Mouse (Mus musculus): ENCODE measurements around the gene Prepl. TPM values are rescaled to one million over a fixed set of nuclear protein-coding genes. Genes with fewer than 3 reads are reported as not detected.
A peak's percentile ranks its signal among the peaks of the same experiment; 100 is the strongest.

The Prepl gene
- total RNA-seq, 2 experiments from 2014 or later: 397 to 410 TPM

GRCm38 (mm10) chr17:85072383-85072782, 17.7 kb downstream of the Prepl start:
- no peak for DNase-seq (ENCODE audit: low spot score in 2 of 2)

- DNase-seq (ENCODE audit: low spot score in 2 of 2): no peak
Observed at GRCm38 (mm10) chr17:85071088-85071775, 18.8 kb downstream of the Prepl start.

- DNase-seq (ENCODE audit: low spot score in 2 of 2): no peak
Observed at GRCm38 (mm10) chr17:85070658-85071057, 19.4 kb downstream of the Prepl start.

GRCm38 (mm10) chr17:85067331-85067730, 22.7 kb downstream of the Prepl start:
- DNase-seq (ENCODE audit: low spot score in 2 of 2): peak in 1 of 2 experiments; percentile 41

- DNase-seq (ENCODE audit: low spot score in 2 of 2): no peak
Observed at GRCm38 (mm10) chr17:85063560-85063959, 26.5 kb downstream of the Prepl start.

- no peak for DNase-seq (ENCODE audit: low spot score in 2 of 2)
Observed at GRCm38 (mm10) chr17:85059136-85059535, 30.9 kb downstream of the Prepl start.

GRCm38 (mm10) chr17:85058276-85058675, 31.8 kb downstream of the Prepl start:
- DNase-seq (ENCODE audit: low spot score in 2 of 2): no peak

GRCm38 (mm10) chr17:85048379-85048778, 41.7 kb downstream of the Prepl start:
- no peak for DNase-seq (ENCODE audit: low spot score in 2 of 2)

GRCm38 (mm10) chr17:85045160-85045559, 44.9 kb downstream of the Prepl start:
- DNase-seq (ENCODE audit: low spot score in 2 of 2): no peak

GRCm38 (mm10) chr17:85044466-85044865, 45.6 kb downstream of the Prepl start:
- no peak for DNase-seq (ENCODE audit: low spot score in 2 of 2)

- no peak for DNase-seq (ENCODE audit: low spot score in 2 of 2)
Observed at GRCm38 (mm10) chr17:85043404-85043816, 46.6 kb downstream of the Prepl start.

- no peak for DNase-seq (ENCODE audit: low spot score in 2 of 2)
Observed at GRCm38 (mm10) chr17:85042419-85042818, 47.6 kb downstream of the Prepl start.

- DNase-seq (ENCODE audit: low spot score in 2 of 2): no peak
Observed at GRCm38 (mm10) chr17:85040913-85041312, 49.1 kb downstream of the Prepl start.

- DNase-seq (ENCODE audit: low spot score in 2 of 2): no peak
Observed at GRCm38 (mm10) chr17:85038761-85039160, 51.3 kb downstream of the Prepl start.

GRCm38 (mm10) chr17:85038311-85038710, 51.7 kb downstream of the Prepl start:
- DNase-seq (ENCODE audit: low spot score in 2 of 2): no peak

GRCm38 (mm10) chr17:85037855-85038254, 52.2 kb downstream of the Prepl start:
- no peak for DNase-seq (ENCODE audit: low spot score in 2 of 2)

- DNase-seq (ENCODE audit: low spot score in 2 of 2): peak; percentile 39 to 56
Observed at GRCm38 (mm10) chr17:85034068-85034467, 56.0 kb downstream of the Prepl start.

- no peak for DNase-seq (ENCODE audit: low spot score in 2 of 2)
Observed at GRCm38 (mm10) chr17:85033087-85033486, 57.0 kb downstream of the Prepl start.

- DNase-seq (ENCODE audit: low spot score in 2 of 2): no peak
Observed at GRCm38 (mm10) chr17:85030651-85031050, 59.4 kb downstream of the Prepl start.

GRCm38 (mm10) chr17:85028797-85029196, 61.2 kb downstream of the Prepl start:
- no peak for DNase-seq (ENCODE audit: low spot score in 2 of 2)

- no peak for DNase-seq (ENCODE audit: low spot score in 2 of 2)
Observed at GRCm38 (mm10) chr17:85028093-85028739, 61.8 kb downstream of the Prepl start, which contains the start of gene Slc3a1. Slc3a1 (plus strand) TSS chr17:85028376.

- no peak for DNase-seq (ENCODE audit: low spot score in 2 of 2)
Observed at GRCm38 (mm10) chr17:85027247-85027646, 62.8 kb downstream of the Prepl start.

- no peak for DNase-seq (ENCODE audit: low spot score in 2 of 2)
Observed at GRCm38 (mm10) chr17:85026436-85026835, 63.6 kb downstream of the Prepl start.

Measured in left cerebral cortex, adult 18-20 months (tissue).